Mouse (Mus musculus) B cell, adult 62 days (primary cell): Measurements from ENCODE around the gene Timm17a. TPM values are rescaled to one million over a fixed set of nuclear protein-coding genes. Genes with fewer than 3 reads are reported as not detected.

Experiments used
- total RNA-seq: library from RNA; stranded (reverse); gene quantifications from 4 replicates; pipeline ENCODE4 v1.2.4, GENCODE M21; 2023

Gene Timm17a
- 49.1 to 56.4 TPM (median 54.2 TPM) in 4 replicates for total RNA-seq

GRCm38 (mm10) chr1:135313284-135314031 lies at the start of gene Timm17a:
Gene Timm17a (minus strand): TSS chr1:135313778.

GRCm38 (mm10) chr1:135324571-135324970 lies 11.0 kb upstream of the Timm17a start, which contains the start of gene Lmod1:
Gene Lmod1 (plus strand): TSS chr1:135324807.

DNA sequence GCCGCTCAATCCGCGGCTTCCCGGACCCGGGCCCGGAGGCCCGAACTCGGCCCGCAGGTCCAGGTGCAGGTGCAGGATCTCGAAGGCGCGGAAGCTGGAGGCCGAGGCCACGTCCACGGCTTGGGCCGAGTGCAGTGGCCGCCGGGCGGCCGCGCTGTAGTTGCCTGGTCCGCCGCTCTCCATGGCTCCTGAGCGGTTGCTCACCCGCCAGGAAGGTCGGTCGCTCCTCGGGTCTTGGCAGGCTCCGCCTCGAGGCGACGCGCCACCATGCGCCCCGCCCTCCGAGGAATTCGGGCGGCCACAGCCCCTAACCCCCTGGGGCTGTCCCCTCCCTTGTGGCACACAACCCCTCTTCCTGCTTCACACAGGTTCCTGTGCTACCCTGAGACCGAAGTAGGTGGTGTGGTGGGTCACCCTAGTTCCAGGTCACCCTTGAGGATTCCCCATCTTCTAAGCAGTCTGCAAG lies 29.7 kb downstream of the Timm17a start, which contains the start of gene Rnpep:
TSS of gene Rnpep (minus strand) at position 259 of the 466 bp plus-strand sequence.

DNA sequence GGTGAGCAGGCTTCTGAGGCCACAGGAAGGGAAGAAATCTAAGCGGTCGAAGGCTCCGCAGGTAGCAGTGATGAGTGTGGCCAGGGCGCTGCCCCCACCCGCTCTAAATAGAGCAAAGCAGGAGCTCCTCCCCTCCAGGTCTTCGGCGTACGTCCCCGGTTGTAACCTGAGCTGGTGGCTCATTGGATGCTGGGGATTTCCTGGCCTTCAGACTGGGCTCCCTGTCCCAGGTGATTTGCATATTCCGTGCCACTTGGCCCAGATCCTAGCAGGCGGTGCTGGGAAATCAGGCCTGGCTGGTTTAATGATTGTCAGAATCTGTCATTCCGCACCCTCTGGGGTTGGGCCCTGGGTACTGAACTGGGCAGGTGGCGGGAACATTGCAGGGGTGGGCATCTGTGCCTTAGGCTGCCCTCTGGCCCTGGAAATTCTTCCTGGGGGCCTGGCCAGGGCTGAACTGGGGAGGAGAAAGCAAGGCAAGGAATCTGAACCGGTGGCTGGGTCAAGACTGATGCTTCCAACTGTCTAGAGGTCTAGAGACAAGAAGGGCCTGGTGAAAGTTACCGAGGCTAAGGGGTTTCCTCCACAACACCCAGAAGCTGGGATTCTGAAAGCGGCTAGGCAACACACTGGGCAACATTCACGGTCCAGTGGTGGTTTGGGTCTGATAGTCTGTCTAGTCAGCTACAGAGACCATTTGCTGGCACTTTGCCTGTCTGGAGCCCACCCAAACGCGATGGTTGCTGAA lies 55.0 kb downstream of the Timm17a start, which contains the start of gene Elf3:
TSS of gene Elf3 (minus strand) at position 189 of the 748 bp plus-strand sequence.

Other genes starting within 250 kb of the Timm17a start
- gene Lgr6, start 208.5 kb downstream of the Timm17a start, total RNA-seq = 0.12 to 0.21 TPM (median 0.17 TPM) in 3 of 4 replicates, not detected in the other
- 35.6 to 43.0 TPM (median 42.2 TPM) in 4 replicates for gene Ptpn7, start 181.1 kb downstream of the Timm17a start, total RNA-seq
- 98.5 to 112 TPM (median 106 TPM) in 4 replicates for gene Arl8a, start 167.0 kb downstream of the Timm17a start, total RNA-seq
- not detected in 4 replicates for gene Gpr37l1, start 146.1 kb downstream of the Timm17a start, total RNA-seq
- gene Elf3, start 55.2 kb downstream of the Timm17a start, total RNA-seq = not detected in 4 replicates
- 22.7 to 30.2 TPM (median 26.4 TPM) in 4 replicates for gene Rnpep, start 29.7 kb downstream of the Timm17a start, total RNA-seq
- gene Lmod1, start 11.0 kb upstream of the Timm17a start, total RNA-seq = not detected in 4 replicates
- gene Shisa4, start 61.5 kb upstream of the Timm17a start, total RNA-seq = 1.2 to 3.5 TPM (median 2.0 TPM) in 4 replicates
- gene Ipo9, start 116.7 kb upstream of the Timm17a start, total RNA-seq = 76.1 to 87.8 TPM (median 84.3 TPM) in 4 replicates